Mouse (Mus musculus): ENCODE measurements around the gene Cntn4. TPM values are rescaled to one million over a fixed set of nuclear protein-coding genes. Genes with fewer than 3 reads are reported as not detected.

Gene Cntn4
- total RNA-seq, 2 experiments from 2014 or later = 60.9 to 64.4 TPM

GRCm38 (mm10) chr6:106056123-106056522 lies 378.7 kb downstream of the Cntn4 start:
- DNase-seq (ENCODE audit: low spot score in 2 of 2) = peak; percentile 21 to 42

- no peak for DNase-seq (ENCODE audit: low spot score in 2 of 2)
Measured at GRCm38 (mm10) chr6:106078071-106078603, 400.7 kb downstream of the Cntn4 start.

- no peak for DNase-seq (ENCODE audit: low spot score in 2 of 2)
Measured at GRCm38 (mm10) chr6:106078629-106079028, 401.2 kb downstream of the Cntn4 start.

- no peak for DNase-seq (ENCODE audit: low spot score in 2 of 2)
Measured at GRCm38 (mm10) chr6:106097856-106098255, 420.4 kb downstream of the Cntn4 start.

- peak; percentile 65 to 70 for DNase-seq (ENCODE audit: low spot score in 2 of 2)
Measured at GRCm38 (mm10) chr6:106118523-106119081, 441.1 kb downstream of the Cntn4 start.

GRCm38 (mm10) chr6:106153530-106153929 lies 476.1 kb downstream of the Cntn4 start:
- DNase-seq (ENCODE audit: low spot score in 2 of 2) = no peak

GRCm38 (mm10) chr6:106155362-106155761 lies 477.9 kb downstream of the Cntn4 start:
- DNase-seq (ENCODE audit: low spot score in 2 of 2) = no peak

- DNase-seq (ENCODE audit: low spot score in 2 of 2) = peak; percentile 38 to 41
Measured at GRCm38 (mm10) chr6:106177546-106177945, 500.1 kb downstream of the Cntn4 start.

GRCm38 (mm10) chr6:106181596-106181995 lies 504.1 kb downstream of the Cntn4 start:
- no peak for DNase-seq (ENCODE audit: low spot score in 2 of 2)

GRCm38 (mm10) chr6:106200974-106201373 lies 523.5 kb downstream of the Cntn4 start:
- no peak for DNase-seq (ENCODE audit: low spot score in 2 of 2)

GRCm38 (mm10) chr6:106207401-106207800 lies 529.9 kb downstream of the Cntn4 start:
- DNase-seq (ENCODE audit: low spot score in 2 of 2) = no peak

GRCm38 (mm10) chr6:106213071-106213470 lies 535.6 kb downstream of the Cntn4 start:
- DNase-seq (ENCODE audit: low spot score in 2 of 2) = peak; percentile 13 to 36

GRCm38 (mm10) chr6:106237046-106237948 lies 559.8 kb downstream of the Cntn4 start:
- DNase-seq (ENCODE audit: low spot score in 2 of 2) = no peak

- no peak for DNase-seq (ENCODE audit: low spot score in 2 of 2)
Measured at GRCm38 (mm10) chr6:106241553-106241952, 564.1 kb downstream of the Cntn4 start.

GRCm38 (mm10) chr6:106263396-106263795 lies 585.9 kb downstream of the Cntn4 start:
- DNase-seq (ENCODE audit: low spot score in 2 of 2) = no peak

GRCm38 (mm10) chr6:106265487-106265886 lies 588.0 kb downstream of the Cntn4 start:
- no peak for DNase-seq (ENCODE audit: low spot score in 2 of 2)

- DNase-seq (ENCODE audit: low spot score in 2 of 2) = no peak
Measured at GRCm38 (mm10) chr6:106266304-106266703, 588.8 kb downstream of the Cntn4 start.

- no peak for DNase-seq (ENCODE audit: low spot score in 2 of 2)
Measured at GRCm38 (mm10) chr6:106268723-106269122, 591.3 kb downstream of the Cntn4 start.

GRCm38 (mm10) chr6:106277139-106277538 lies 599.7 kb downstream of the Cntn4 start:
- no peak for DNase-seq (ENCODE audit: low spot score in 2 of 2)

GRCm38 (mm10) chr6:106281621-106282020 lies 604.2 kb downstream of the Cntn4 start:
- peak; percentile 9 to 10 for DNase-seq (ENCODE audit: low spot score in 2 of 2)

- DNase-seq (ENCODE audit: low spot score in 2 of 2) = no peak
Measured at GRCm38 (mm10) chr6:106283815-106284214, 606.4 kb downstream of the Cntn4 start.

- DNase-seq (ENCODE audit: low spot score in 2 of 2) = no peak
Measured at GRCm38 (mm10) chr6:106299451-106299850, 622.0 kb downstream of the Cntn4 start.
